Mouse (Mus musculus): Measurements from ENCODE around the gene Rhox4g. TPM values are rescaled to one million over a fixed set of nuclear protein-coding genes. Genes with fewer than 3 reads are reported as not detected.

The Rhox4g gene
- polyA plus RNA-seq (2021; fragmentation: Nextera tagmentation): not detected in 2 replicates
- long read RNA-seq, experiment 1: 0 reads
- long read RNA-seq, experiment 2: 0 reads

GRCm38 (mm10) chrX:37651227-37651626 lies at the start of gene Rhox4g:
Gene Rhox4g (minus strand): TSS chrX:37651327.

DNA sequence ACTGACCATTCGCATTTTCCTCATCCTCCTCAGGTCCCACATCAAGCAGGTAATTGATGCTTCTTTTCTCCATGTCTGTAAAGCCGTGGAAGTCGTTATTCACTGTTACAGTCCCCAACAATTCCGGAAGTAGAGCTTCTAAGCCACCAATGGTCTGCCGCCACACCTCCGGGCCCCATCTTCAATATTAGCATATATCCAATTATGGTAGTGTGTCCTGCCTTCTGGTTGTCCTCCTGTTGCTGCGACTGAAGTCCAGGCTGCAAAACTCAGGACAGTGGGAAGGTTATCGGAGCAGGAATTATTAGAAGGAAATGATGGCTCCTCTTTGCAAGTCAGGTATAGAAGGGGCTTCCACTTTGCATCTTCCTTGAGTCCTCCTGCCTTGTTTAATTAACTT lies 22.1 kb upstream of the Rhox4g start, which contains the start of gene Rhox2h:
Gene Rhox2h (minus strand): TSS at position 101 of the 400 bp plus-strand sequence.

DNA sequence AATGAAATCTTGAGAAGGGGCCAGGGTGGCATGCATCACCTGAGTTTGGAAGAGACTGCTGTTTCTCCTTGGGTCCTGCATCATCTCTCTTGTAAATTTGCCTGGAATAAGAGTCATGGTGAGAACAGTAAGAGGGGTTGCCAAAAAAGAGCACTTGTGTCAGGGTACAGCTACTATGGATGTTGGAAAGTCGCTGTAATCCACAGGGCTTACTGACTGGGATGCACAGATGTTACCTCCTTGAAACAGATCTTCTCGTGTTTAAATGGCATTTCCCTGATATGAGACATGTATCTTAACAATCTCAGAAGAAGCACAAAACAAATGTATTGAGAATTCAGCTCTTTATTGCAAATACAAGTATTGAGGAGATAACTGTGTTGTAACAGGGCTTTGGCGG lies 17.5 kb upstream of the Rhox4g start, which contains the start of gene Rhox3h:
Gene Rhox3h (minus strand): TSS at position 101 of the 400 bp plus-strand sequence.

DNA sequence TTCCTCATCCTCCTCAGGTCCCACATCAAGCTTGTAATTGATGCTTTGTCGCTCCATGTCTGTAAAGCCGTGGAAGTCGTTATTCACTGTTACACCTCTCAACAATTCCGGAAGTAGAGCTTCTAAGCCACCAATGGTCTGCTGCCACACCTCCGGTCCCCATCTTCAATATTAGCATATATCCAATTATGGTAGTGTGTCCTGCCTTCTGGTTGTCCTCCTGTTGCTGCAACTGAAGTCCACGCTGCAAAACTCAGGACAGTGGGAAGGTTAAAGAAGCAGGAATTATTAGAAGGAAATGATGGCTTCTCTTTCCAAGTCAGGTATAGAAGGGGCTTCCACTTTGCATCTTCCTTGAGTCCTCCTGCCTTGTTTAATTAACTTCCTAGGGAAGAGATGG lies 7.8 kb downstream of the Rhox4g start, which contains the start of gene Rhox2g:
Gene Rhox2g (minus strand): TSS at position 101 of the 400 bp plus-strand sequence.

DNA sequence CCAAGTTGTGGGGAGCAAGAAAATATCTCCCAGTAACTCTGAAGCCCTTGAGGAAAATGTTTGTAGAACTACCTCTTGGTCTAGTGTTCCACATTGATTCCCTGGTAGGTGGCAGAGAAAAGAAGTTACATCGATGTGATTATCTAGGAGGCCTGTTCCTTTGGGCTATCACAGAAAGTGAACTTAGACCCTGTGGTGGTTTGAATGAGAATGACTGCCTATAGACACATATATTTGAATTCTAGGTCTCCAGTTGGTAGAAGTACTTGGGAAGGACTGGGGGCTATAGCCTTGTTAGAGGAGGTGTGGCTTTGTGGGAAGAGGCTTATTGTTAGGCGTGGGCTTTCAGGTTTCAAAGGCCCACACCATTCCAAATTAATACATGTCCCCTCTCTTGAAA lies 22.6 kb downstream of the Rhox4g start, which contains the start of gene Rhox3g:
Gene Rhox3g (minus strand): TSS at position 101 of the 400 bp plus-strand sequence.

DNA sequence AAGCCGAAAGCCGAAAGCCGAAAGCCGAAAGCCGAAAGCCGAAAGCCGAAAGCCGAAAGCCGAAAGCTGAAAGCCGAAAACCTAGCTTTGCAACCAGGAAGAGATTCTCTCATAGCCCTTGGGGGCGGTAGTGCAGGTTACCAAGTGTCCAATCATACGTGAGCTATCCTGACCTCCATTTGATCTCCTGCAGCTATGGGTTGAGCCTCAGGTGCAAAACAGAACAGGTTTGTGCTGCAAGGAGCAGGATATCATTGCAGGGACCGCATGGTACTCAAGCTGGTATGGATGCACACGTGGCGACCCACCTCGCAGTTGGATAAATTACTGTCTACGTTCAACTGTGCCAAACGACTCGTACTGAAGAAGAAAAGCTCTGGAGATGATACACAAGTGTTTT lies 43.5 kb downstream of the Rhox4g start, which contains the start of gene Rhox4f:
Gene Rhox4f (minus strand): TSS at position 101 of the 400 bp plus-strand sequence.

Other genes starting within 250 kb of the Rhox4g start
- gene Rhox2b, start 239.3 kb downstream of the Rhox4g start, polyA plus RNA-seq (2021; fragmentation: Nextera tagmentation): not detected in 2 replicates
- not detected in 2 replicates for gene Rhox4b, start 218.8 kb downstream of the Rhox4g start, polyA plus RNA-seq (2021; fragmentation: Nextera tagmentation)
- not detected in 2 replicates for gene Rhox2c, start 197.6 kb downstream of the Rhox4g start, polyA plus RNA-seq (2021; fragmentation: Nextera tagmentation)
- gene Rhox3c, start 192.7 kb downstream of the Rhox4g start, polyA plus RNA-seq (2021; fragmentation: Nextera tagmentation): not detected in 2 replicates
- gene Rhox4c, start 171.0 kb downstream of the Rhox4g start, polyA plus RNA-seq (2021; fragmentation: Nextera tagmentation): not detected in 2 replicates
- gene Rhox2d, start 157.9 kb downstream of the Rhox4g start, polyA plus RNA-seq (2021; fragmentation: Nextera tagmentation): not detected in 2 replicates
- not detected in 2 replicates for gene Rhox4d, start 137.0 kb downstream of the Rhox4g start, polyA plus RNA-seq (2021; fragmentation: Nextera tagmentation)
- not detected in 2 replicates for gene Rhox2e, start 120.9 kb downstream of the Rhox4g start, polyA plus RNA-seq (2021; fragmentation: Nextera tagmentation)
- gene Rhox3e, start 109.3 kb downstream of the Rhox4g start, polyA plus RNA-seq (2021; fragmentation: Nextera tagmentation): not detected in 2 replicates
- not detected in 2 replicates for gene Rhox4e, start 93.9 kb downstream of the Rhox4g start, polyA plus RNA-seq (2021; fragmentation: Nextera tagmentation)
- gene Rhox2f, start 79.9 kb downstream of the Rhox4g start, polyA plus RNA-seq (2021; fragmentation: Nextera tagmentation): not detected in 2 replicates
- gene Rhox3f, start 70.3 kb downstream of the Rhox4g start, polyA plus RNA-seq (2021; fragmentation: Nextera tagmentation): not detected in 2 replicates
- not detected in 2 replicates for gene Rhox4f, start 43.6 kb downstream of the Rhox4g start, polyA plus RNA-seq (2021; fragmentation: Nextera tagmentation)
- gene Rhox3g, start 22.7 kb downstream of the Rhox4g start, polyA plus RNA-seq (2021; fragmentation: Nextera tagmentation): not detected in 2 replicates
- not detected in 2 replicates for gene Rhox2g, start 7.9 kb downstream of the Rhox4g start, polyA plus RNA-seq (2021; fragmentation: Nextera tagmentation)
- gene Rhox3h, start 17.4 kb upstream of the Rhox4g start, polyA plus RNA-seq (2021; fragmentation: Nextera tagmentation): not detected in 2 replicates
- gene Rhox2h, start 21.9 kb upstream of the Rhox4g start, polyA plus RNA-seq (2021; fragmentation: Nextera tagmentation): not detected in 2 replicates
- 0.28 TPM in 1 of 2 replicates, not detected in the other for gene Rhox5, start 153.5 kb upstream of the Rhox4g start, polyA plus RNA-seq (2021; fragmentation: Nextera tagmentation)
- not detected in 2 replicates for gene Rhox6, start 175.6 kb upstream of the Rhox4g start, polyA plus RNA-seq (2021; fragmentation: Nextera tagmentation)
- gene Rhox7a, start 180.4 kb upstream of the Rhox4g start, polyA plus RNA-seq (2021; fragmentation: Nextera tagmentation): not detected in 2 replicates
- gene Rhox8, start 227.6 kb upstream of the Rhox4g start, polyA plus RNA-seq (2021; fragmentation: Nextera tagmentation): not detected in 2 replicates
- not detected in 2 replicates for gene Rhox7b, start 245.9 kb upstream of the Rhox4g start, polyA plus RNA-seq (2021; fragmentation: Nextera tagmentation)